Mouse (Mus musculus) right cerebral cortex, postnatal 10 days (tissue): ENCODE results near the gene Akr1a1.
A peak's percentile ranks its signal among the peaks of the same experiment; 100 is the strongest.

Experiments
- DNase-seq, 2 experiments: peaks; one replicate each; pipeline ENCODE4 v3.0.0; 2021; ENCODE audit warnings: low spot score in 2 of 2

Gene Akr1a1

GRCm38 (mm10) chr4:116659474-116659873 lies 8.0 kb upstream of the Akr1a1 start:
- DNase-seq: no peak

- DNase-seq: no peak
Measured at GRCm38 (mm10) chr4:116657971-116658370, 6.5 kb upstream of the Akr1a1 start.

GRCm38 (mm10) chr4:116655658-116656057 lies 4.2 kb upstream of the Akr1a1 start:
- DNase-seq: no peak

GRCm38 (mm10) chr4:116655100-116655499 lies 3.6 kb upstream of the Akr1a1 start:
- no peak for DNase-seq

GRCm38 (mm10) chr4:116653228-116653627 lies 1.7 kb upstream of the Akr1a1 start:
- DNase-seq: no peak

- DNase-seq: no peak
Measured at GRCm38 (mm10) chr4:116651797-116652135, 286 bp upstream of the Akr1a1 start.

- DNase-seq: no peak
Measured at GRCm38 (mm10) chr4:116650365-116650764, 1.1 kb downstream of the Akr1a1 start.

- no peak for DNase-seq
Measured at GRCm38 (mm10) chr4:116649411-116649810, 2.1 kb downstream of the Akr1a1 start.

- DNase-seq: no peak
Measured at GRCm38 (mm10) chr4:116645624-116646023, 5.9 kb downstream of the Akr1a1 start.

- DNase-seq: peak in 1 of 2 experiments; percentile 36
Measured at GRCm38 (mm10) chr4:116644326-116644725, 7.2 kb downstream of the Akr1a1 start.

GRCm38 (mm10) chr4:116642071-116642470 lies 9.4 kb downstream of the Akr1a1 start:
- DNase-seq: no peak

GRCm38 (mm10) chr4:116638821-116639220 lies 12.7 kb downstream of the Akr1a1 start:
- DNase-seq: no peak

- no peak for DNase-seq
Measured at GRCm38 (mm10) chr4:116635197-116635596, 16.3 kb downstream of the Akr1a1 start.

GRCm38 (mm10) chr4:116627722-116628662 lies 23.5 kb downstream of the Akr1a1 start, which contains the start of gene Nasp:
TSS of gene Nasp (minus strand) at chr4:116627941.
- peak; percentile 87 to 92 for DNase-seq

GRCm38 (mm10) chr4:116627359-116627716 lies 24.1 kb downstream of the Akr1a1 start:
- peak; percentile 93 to 94 for DNase-seq

GRCm38 (mm10) chr4:116626658-116627358 lies 24.7 kb downstream of the Akr1a1 start:
- DNase-seq: peak; percentile 81 to 82

- DNase-seq: no peak
Measured at GRCm38 (mm10) chr4:116624831-116625230, 26.6 kb downstream of the Akr1a1 start.

- DNase-seq: no peak
Measured at GRCm38 (mm10) chr4:116615237-116615636, 36.2 kb downstream of the Akr1a1 start.

GRCm38 (mm10) chr4:116612621-116613020 lies 38.9 kb downstream of the Akr1a1 start:
- DNase-seq: no peak

GRCm38 (mm10) chr4:116596978-116597881 lies 54.2 kb downstream of the Akr1a1 start:
- DNase-seq: peak; percentile 92 to 94

- DNase-seq: no peak
Measured at GRCm38 (mm10) chr4:116596379-116596778, 55.1 kb downstream of the Akr1a1 start, which contains the start of gene Ccdc17. TSS of gene Ccdc17 (plus strand) at chr4:116596654.

GRCm38 (mm10) chr4:116595793-116596192 lies 55.7 kb downstream of the Akr1a1 start:
- DNase-seq: no peak
